Mouse (Mus musculus) left cerebral cortex, adult 9 months (tissue): ENCODE data around the gene B9d2.
A peak's percentile ranks its signal among the peaks of the same experiment; 100 is the strongest.

Experiments used
- DNase-seq, 2 experiments: peaks; one replicate each; pipeline ENCODE4 v3.0.0; 2022; ENCODE audit warnings: low spot score in 2 of 2

Gene B9d2

GRCm38 (mm10) chr7:25680514-25681258 lies at the start of gene B9d2:
TSS of gene B9d2 (plus strand) at chr7:25680780.
- peak; percentile 87 to 96 for DNase-seq

GRCm38 (mm10) chr7:25632679-25633078 lies 47.9 kb upstream of the B9d2 start:
- no peak for DNase-seq

DNA sequence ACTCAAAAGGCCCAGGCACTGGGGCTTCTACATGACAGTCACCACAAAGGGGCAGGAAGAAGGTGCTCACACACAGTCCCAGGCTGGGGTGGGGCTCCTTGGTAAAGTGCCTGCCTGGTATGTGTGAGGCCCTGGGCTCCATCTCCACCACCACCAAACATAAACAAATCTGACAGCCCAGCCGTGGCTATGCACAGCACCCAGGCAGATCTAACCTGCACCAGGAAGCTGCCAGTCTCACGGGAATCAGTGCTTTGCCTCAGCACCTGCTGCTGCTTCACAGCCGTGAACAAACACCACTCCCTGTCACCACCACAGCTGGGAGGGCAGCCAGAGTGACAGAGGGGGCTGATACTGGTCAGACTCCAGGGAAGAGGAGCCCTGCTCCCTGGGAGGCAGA lies 44.2 kb upstream of the B9d2 start:
- DNase-seq, result no peak

- DNase-seq, result no peak
Observed at GRCm38 (mm10) chr7:25637099-25637498, 43.5 kb upstream of the B9d2 start.

- peak in 1 of 2 experiments; percentile 69 for DNase-seq
Observed at GRCm38 (mm10) chr7:25639754-25640153, 40.8 kb upstream of the B9d2 start.

GRCm38 (mm10) chr7:25644136-25644535 lies 36.4 kb upstream of the B9d2 start:
- DNase-seq, result no peak

DNA sequence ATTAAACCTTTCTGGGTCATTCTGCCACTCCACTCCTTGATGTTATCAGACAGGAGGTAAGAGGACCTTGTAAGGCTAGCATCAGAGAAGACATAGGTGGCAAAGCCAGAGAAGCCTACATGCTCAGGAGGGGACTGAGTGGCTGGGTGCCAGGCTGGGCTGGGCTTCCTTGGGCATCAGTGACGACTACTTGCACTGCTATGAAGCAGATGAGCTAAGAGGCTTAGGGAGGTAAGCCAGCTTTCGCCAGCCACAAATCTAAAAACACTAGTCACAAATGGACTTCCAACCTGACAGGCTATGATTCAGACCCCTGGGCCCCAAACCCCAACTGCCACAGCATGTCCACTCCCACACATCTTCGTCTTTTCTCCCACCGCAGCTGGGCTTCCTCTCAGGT lies 35.9 kb upstream of the B9d2 start:
- DNase-seq, result no peak

- DNase-seq, result no peak
Observed at GRCm38 (mm10) chr7:25645074-25645473, 35.5 kb upstream of the B9d2 start.

GRCm38 (mm10) chr7:25647574-25648123 lies 32.9 kb upstream of the B9d2 start:
- DNase-seq, result no peak

DNA sequence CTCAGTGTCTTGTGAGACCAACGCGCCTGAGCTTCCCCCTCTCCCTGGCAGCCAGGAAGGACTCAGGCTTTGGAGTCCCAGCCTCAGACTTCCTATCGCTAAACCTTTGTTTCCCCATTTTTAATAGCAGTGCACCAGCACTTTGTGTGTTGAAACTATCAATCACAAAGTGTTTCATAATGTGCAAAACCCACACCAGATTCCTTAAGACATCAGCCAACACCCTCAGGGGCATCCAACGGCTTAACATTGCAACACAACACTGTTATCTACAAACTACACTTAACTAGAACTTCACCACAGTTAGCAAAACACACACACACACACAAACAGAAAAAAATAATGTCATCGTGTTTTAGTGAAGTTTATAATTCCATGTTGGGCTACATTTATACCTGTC lies 30.7 kb upstream of the B9d2 start:
- DNase-seq, result no peak

- no peak for DNase-seq
Observed at GRCm38 (mm10) chr7:25651281-25651680, 29.3 kb upstream of the B9d2 start.

GRCm38 (mm10) chr7:25652244-25652759 lies 28.3 kb upstream of the B9d2 start:
- no peak for DNase-seq

GRCm38 (mm10) chr7:25655601-25656428 lies 24.8 kb upstream of the B9d2 start:
- no peak for DNase-seq

DNA sequence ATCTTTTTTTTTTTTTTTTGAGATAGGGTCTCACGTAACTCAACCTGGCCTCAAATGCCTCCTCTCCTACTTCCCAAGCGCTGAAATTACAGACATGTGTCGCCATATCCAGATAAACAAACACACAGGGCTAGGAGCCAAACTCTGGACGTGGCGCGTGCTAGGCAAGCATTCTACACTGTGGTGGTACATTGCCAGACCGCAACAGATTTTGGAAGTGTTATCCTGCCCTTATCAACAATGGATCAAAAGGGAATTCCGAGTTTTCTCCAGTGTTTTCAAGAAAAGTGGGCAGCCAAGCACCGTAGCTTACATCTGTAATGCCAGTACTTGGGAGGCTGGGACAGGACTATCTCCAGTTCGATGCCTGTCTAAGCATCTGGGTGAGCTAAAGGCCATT lies 22.8 kb upstream of the B9d2 start:
- no peak for DNase-seq

- peak; percentile 99 to 100 for DNase-seq
Observed at GRCm38 (mm10) chr7:25658657-25659472, 21.7 kb upstream of the B9d2 start, which contains the start of the genes Bckdha and Exosc5. TSS of gene Bckdha (minus strand) at chr7:25658981. TSS of gene Exosc5 (plus strand) at chr7:25659164.

GRCm38 (mm10) chr7:25666381-25666780 lies 14.2 kb upstream of the B9d2 start:
- DNase-seq, result no peak

GRCm38 (mm10) chr7:25669158-25669557 lies 11.4 kb upstream of the B9d2 start:
- no peak for DNase-seq

DNA sequence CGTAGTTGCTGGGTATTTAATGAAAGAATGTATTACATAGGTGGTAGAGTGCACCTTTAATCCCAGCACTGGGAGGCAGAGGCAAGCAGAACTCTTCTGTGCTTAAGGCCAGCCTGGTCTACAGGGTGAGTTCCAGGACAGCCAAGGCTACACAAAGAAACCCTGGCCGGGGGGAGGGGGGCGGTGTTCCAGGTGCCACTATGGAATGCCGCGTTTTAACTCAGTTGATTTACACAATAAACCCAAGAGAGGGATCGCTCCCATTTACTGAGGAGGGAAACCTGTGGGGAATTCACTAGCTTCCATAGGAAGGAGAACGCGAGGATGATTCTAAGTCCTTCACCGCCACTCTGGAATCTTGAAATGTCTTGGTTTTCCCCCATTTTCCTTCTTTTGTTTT lies 10.9 kb upstream of the B9d2 start:
- no peak for DNase-seq

- DNase-seq, result no peak
Observed at GRCm38 (mm10) chr7:25670096-25670495, 10.5 kb upstream of the B9d2 start.

GRCm38 (mm10) chr7:25671686-25672085 lies 8.9 kb upstream of the B9d2 start:
- DNase-seq, result no peak

- DNase-seq, result no peak
Observed at GRCm38 (mm10) chr7:25672442-25672841, 8.1 kb upstream of the B9d2 start.

DNA sequence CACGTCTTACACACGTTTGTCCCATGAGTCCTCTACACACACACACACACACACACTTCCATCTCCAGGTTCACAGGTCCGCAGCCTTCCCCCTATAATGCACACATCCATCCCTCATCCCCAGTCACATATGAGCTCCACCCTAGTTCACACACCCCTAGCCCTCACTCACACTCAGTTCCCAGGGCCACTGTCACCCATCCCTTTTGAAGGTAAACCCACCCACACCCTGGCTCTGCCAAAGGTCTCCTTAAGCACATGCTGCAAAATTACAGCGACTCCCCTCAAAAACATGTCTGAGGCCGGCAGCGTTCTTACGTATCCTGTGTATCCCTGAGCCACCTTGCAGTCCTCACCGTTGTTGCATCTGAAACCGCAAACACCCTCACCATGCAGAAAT lies 6.3 kb upstream of the B9d2 start:
- DNase-seq, result no peak
